Mouse (Mus musculus): ENCODE results near the gene Lypd3. TPM values are rescaled to one million over a fixed set of nuclear protein-coding genes. Genes with fewer than 3 reads are reported as not detected.

Lypd3 gene
- total and polyA plus RNA-seq, 3 experiments: not detected

DNA sequence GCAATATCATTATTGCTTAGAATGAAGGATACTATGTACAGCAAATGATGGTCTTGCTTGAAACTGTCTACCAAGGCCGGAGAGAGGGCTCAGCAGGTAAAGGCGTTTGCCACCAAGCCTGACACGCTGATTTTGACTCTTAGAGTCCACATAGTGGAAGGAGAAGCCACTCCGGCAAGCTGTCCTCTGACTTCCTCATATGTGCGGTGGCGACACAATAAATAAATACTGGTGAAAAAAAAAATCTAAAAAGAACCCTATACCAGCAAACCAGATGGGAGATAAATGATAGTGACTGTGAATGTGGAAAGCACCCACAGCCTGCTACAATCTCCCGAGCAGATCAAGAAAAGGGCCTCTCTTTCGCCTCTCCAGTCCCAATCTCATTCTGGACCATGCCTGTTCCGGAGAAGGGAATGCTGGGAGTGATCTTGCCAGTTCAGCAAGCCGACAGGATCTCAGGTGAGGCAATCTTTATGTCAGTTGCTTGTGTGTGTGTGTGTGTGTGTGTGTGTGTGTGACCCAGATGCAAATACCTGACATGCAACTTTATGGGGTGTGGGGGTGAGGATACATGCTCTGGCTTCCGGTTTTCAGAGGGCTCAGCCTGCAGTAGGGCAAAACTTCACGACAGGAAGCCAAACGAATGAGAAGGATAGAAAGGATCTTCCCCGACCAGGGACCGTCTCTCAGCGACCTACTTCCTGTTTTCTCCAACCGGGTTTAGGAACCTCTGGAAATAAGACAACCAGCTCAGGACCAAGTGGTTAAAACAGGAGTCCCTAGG, 25.0 kb downstream of the Lypd3 start (continued):
- peak; percentile 63 for TF ChIP-seq GATA1 (IDR thresholded peaks at IDR 0.05; ENCODE audit: low read depth, low read length)
- no peak for TF ChIP-seq USF1 (IDR thresholded peaks at IDR 0.05; ENCODE audit: low read depth, low read length)
- TF ChIP-seq RCOR1 (IDR thresholded peaks at IDR 0.05; ENCODE audit: low read depth, low read length): no peak
- TF ChIP-seq SIN3A (IDR thresholded peaks at IDR 0.05; ENCODE audit: low read length): 0 out of 2 replicates have a peak, but pooled peaks have one; percentile 12
- peak in 1 of 2 experiments; percentile 26; a peak in 3 of 4 replicates for TF ChIP-seq EP300 (IDR thresholded peaks at IDR 0.05; ENCODE audit: low read depth in 1 of 2, low read length in 2 of 2)
- TF ChIP-seq CHD1 (IDR thresholded peaks at IDR 0.05; ENCODE audit: low read depth, low read length): no peak
- TF ChIP-seq E2F4 (IDR thresholded peaks at IDR 0.05; ENCODE audit: borderline replicate concordance, low read depth, low read length): no peak
- TF ChIP-seq HCFC1 (IDR thresholded peaks at IDR 0.05; ENCODE audit: low read depth, low read length): 0 out of 2 replicates have a peak, but pooled peaks have one; percentile 17
- no peak for TF ChIP-seq MYB (IDR thresholded peaks at IDR 0.05; ENCODE audit: low read depth, low read length)
- TF ChIP-seq MXI1 (IDR thresholded peaks at IDR 0.05; ENCODE audit: low read depth, low read length): no peak
- no peak for TF ChIP-seq GABPA (IDR thresholded peaks at IDR 0.05; ENCODE audit: low read depth, low read length)
- peak; percentile 18; the same call in 1 of the 2 replicates for TF ChIP-seq ETS1 (IDR thresholded peaks at IDR 0.05; ENCODE audit: low read depth, low read length)
- no peak for TF ChIP-seq ZC3H11A (IDR thresholded peaks at IDR 0.05; ENCODE audit: low read depth, low read length)
- no peak for TF ChIP-seq BHLHE40 (IDR thresholded peaks at IDR 0.05; ENCODE audit: borderline replicate concordance, low read depth, low read length)
- no peak for TF ChIP-seq KAT2A (conservative IDR thresholded peaks at IDR 0.05; ENCODE audit: low read depth, low read length)
- peak; percentile 29 for TF ChIP-seq TCF12 (IDR thresholded peaks at IDR 0.05; ENCODE audit: low read depth, low read length)
- TF ChIP-seq MYC (IDR thresholded peaks at IDR 0.05; ENCODE audit: low read depth, low read length): no peak
- TF ChIP-seq NRF1 (IDR thresholded peaks at IDR 0.05; ENCODE audit: insufficient read depth, low read depth, low read length, poor library complexity, severe bottlenecking): no peak
- no peak for TF ChIP-seq MAZ (IDR thresholded peaks at IDR 0.05; ENCODE audit: low read depth, low read length)
- TF ChIP-seq ZKSCAN1 (IDR thresholded peaks at IDR 0.05; ENCODE audit: low read depth, low read length): no peak
- TF ChIP-seq CTCF (IDR thresholded peaks at IDR 0.05 in 2 of 3, conservative IDR thresholded peaks at IDR 0.05 in 1 of 3; ENCODE audit: control insufficient read depth in 1 of 3, insufficient read depth in 1 of 3, low read depth in 2 of 3, low read length in 3 of 3, poor library complexity in 1 of 3, severe bottlenecking in 1 of 3): no peak
- no peak for TF ChIP-seq MAFK (IDR thresholded peaks at IDR 0.05; ENCODE audit: borderline replicate concordance, low read depth, low read length)
- TF ChIP-seq TBP (IDR thresholded peaks at IDR 0.05; ENCODE audit: low read depth, low read length): peak; percentile 61
- no peak for TF ChIP-seq MEF2A (IDR thresholded peaks at IDR 0.05; ENCODE audit: extremely low read depth, insufficient replicate concordance, low read depth, low read length, poor library complexity, severe bottlenecking)

All from MEL (cell line).